Mouse (Mus musculus) 3134 (cell line): Measurements from ENCODE around the gene 4930467E23Rik.
"Not testable (repeated sequence)": the region's sequence is repeated elsewhere in the genome, so short reads cannot be mapped to it uniquely, and the experiment has no call there.

Source experiments
- DNase-seq: peaks from one replicate; pipeline ENCODE4 v3.0.0-alpha.2; 2011; ENCODE audit warnings: low spot score; ENCODE audit not compliant: insufficient read length; ENCODE audit errors: extremely low read depth

4930467E23Rik gene

DNA sequence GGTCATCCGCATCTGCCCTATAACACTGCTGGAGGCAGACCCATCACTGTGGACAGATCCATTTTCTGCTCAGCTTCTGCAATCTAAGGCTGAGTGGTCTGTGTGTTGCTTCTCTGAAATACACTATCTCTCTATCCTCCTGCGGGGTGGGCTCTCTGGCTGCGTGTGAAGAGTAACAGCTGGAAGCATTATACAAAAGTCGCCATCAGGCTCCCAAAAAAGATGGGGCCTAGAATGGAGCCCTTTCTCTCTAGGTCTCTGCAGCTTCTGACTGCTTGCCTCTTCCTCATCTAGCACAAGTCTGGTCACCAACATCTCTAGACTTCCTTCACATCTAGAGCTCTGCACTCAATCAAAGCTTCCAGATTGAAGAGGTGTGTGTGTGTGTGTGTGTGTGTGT lies 50.8 kb downstream of the 4930467E23Rik start:
- DNase-seq, result not testable (repeated sequence)

DNA sequence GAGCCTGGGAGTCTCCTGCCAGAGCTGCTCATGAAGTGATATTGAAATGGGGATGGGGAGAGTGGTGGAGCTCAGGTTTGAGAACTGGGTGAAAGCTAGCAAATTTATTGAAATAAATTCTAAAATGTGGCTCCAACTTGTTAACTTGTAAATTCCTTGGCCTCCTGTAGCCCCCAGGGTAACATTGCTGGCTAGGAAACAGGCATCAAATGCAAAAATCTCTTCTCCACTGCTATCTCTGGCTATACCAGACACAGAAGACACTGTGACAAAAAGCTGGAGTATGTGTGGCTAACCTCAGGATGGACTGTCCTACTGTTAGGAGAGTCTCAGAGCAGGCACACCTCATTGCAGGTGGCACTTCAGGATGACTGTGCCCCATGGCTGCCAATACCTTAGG lies 51.3 kb downstream of the 4930467E23Rik start:
- DNase-seq, result not testable (repeated sequence)

DNA sequence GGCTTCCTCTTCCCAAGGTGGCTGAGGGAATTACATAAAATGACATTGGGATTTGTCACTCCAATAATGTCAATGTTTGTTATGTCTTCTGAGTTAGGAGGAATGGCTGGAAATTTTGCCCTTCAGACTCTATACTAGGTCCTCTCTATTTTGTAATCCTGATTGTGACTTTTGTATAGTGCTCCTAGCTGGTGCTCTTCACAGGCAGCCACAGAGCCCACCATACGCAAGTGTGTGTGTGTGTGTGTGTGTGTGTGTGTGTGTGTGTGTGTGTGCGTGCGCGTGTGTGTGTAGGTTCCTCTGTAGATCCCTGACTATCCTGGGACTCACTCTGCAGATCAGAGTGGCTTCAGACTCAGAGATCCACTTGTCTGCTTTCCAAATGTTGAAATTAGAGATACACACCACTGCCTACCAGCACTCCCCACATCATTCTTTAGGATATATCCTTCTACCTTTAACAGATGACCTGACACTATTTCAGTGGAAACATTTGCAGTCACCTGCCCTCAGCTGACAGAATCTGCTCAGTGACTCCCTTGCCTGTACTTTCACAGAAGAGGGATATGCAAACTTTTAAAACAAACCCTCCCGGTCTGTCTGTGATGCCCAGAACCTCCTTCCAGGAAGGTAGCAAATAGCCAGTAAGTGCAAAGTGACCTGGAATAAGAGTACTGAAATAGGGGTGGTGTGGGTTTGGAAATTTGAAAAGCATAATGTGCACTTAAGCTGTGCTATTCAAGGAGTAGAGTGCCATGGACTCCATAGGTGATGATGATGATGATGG lies 52.1 kb downstream of the 4930467E23Rik start:
- DNase-seq, result not testable (repeated sequence)

DNA sequence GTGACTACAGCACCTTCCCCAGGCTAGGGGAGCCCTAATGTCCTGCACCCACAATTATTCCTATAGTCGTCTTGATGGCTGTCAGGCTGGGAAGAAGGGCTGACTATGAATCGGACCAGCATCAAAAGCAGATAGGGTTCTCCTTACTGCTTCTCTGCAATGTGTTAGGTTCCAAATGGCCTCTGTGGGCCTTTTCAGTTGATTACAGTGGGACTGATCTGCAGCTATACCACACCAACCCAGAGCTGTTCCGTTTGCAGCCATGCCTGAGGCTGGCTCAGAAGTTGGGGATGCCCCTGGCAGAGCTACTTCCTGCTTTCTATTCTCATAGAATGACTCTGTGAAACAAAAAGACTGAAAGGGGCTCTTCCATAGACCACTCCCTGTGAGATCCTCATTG lies 53.4 kb downstream of the 4930467E23Rik start:
- not testable (repeated sequence) for DNase-seq

DNA sequence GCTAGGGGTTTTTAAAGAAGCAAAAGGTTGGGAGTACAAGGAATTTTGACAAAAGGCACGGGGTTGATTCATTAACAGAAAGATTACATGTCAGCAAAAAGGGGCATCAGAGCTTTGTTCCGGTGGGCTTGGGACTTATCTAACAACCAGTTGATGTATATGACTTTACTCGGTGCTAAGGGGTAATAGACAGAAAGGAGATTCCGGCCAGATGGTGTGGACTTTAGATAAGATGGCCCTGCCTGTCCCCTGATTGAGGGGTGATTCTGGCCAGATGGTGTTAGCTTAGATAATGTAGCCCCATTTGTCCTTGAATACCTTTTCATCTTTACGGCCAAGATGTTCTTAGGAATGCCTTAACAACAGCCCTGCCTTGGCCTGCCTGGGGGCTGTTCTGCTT lies 54.5 kb downstream of the 4930467E23Rik start:
- not testable (repeated sequence) for DNase-seq

DNA sequence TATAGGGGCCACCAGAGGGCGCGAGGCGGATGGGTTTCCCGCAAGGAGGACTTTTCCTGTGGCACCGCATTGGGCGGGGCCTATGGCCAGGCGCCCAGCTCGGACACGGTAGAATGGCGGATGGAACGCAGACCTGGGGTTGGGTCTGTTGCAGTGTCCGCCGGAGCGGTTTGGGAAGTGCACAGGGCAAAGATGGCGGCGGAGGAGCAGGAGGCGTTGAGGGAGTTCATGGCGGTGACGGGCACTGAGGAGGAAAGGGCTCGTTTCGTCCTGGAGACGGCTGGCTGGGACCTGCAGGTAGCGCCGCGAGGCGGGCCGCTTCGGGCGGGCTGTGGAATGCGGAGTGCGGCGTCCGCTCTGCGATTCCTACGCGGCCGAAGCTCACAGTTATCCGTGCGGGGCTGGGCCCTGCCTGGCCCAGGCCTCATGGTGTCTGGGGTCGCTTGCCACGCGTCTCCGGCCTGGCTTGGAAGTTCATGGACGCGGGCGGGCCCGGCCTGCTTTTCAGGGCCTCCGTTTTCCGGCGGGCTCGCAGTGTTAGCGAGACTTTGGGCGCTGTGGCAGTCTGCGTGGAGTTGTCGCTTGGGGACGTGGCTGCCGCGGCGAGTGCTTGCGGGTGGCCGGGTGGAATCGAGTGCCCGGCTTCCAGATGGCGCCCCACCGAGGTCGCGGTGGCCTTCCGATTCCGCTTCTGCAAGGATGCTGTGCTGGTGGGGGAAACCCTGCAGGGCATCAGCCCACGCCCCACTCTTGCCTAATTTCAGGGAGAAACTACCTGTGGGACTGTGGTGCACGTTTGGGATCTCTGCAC lies 55.4 kb downstream of the 4930467E23Rik start:
- DNase-seq, result peak; percentile 99

DNA sequence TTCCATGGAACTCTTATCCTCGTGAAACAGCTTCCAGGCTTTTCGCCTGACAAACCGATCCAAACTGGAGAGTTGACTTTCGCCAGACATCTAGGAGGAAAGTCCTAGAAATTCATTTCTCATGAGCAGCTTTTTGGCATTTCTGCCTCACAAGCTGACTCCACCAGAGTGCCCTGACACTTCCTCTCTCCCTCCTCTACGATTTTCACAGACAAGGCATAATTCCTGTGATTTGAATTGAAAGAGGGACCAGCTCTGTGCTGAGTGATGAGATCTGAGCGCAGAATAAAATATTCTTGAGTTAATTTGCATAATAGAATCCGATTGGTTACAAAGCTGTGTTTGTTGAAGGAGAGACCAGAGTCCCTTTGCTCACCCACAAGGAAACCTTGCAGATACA lies 63.3 kb downstream of the 4930467E23Rik start:
- not testable (repeated sequence) for DNase-seq
